Comparison of ENCODE assay signal across 10 mouse cellular contexts in genomic region chr4:64076349-64077025, GRCm38 (mm10). TPM values are rescaled to one million over a fixed set of nuclear protein-coding genes. Genes with fewer than 3 reads are reported as not detected.
DNase-seq lines count a peak whose midpoint lies in the region; ATAC-seq and TF ChIP-seq lines count a peak whose summit lies in the region.
"Had no signal": no experiment of that assay in that cellular context is flagged by ENCODE, and none has a peak within 500 bp of the region (broad histone marks: within the 10 kb centered on the region; RNA-seq: fewer than 3 reads in every experiment).

No protein-coding gene starts in this region.

- no peak overlapping the region for H3K27ac ChIP-seq in limb, embryonic 14.5 days (replicated peaks; ENCODE audit: low read depth, low read length)
- no peak overlapping the region for H3K27ac ChIP-seq in limb, embryonic 10.5 days
- no peak overlapping the region for H3K27ac ChIP-seq in forebrain, embryonic 16.5 days (ENCODE audit: low read length)

- 72% methylated on average over 6 of the region's 6 CpGs for WGBS in limb, embryonic 14.5 days
- 89% methylated on average over 6 of the region's 6 CpGs for WGBS in limb, embryonic 10.5 days
- 74% methylated on average over 6 of the region's 6 CpGs for WGBS in forebrain, embryonic 16.5 days

- no peak overlapping the region for H3K4me2 ChIP-seq in limb, embryonic 14.5 days (replicated peaks; ENCODE audit: low read depth, low read length, severe bottlenecking)
- no peak overlapping the region for H3K4me2 ChIP-seq in forebrain, embryonic 16.5 days (ENCODE audit: low read length)

- no peak overlapping the region for H3K9ac ChIP-seq in limb, embryonic 14.5 days (ENCODE audit: low read depth, low read length, severe bottlenecking)
- no peak overlapping the region for H3K9ac ChIP-seq in forebrain, embryonic 16.5 days (replicated peaks; ENCODE audit: low read depth, low read length)
- H3K9ac ChIP-seq: liver, postnatal 0 days had no signal

- DNase-seq in limb, embryonic 14.5 days (ENCODE audit: low spot score) = peak; percentile 54
- DNase-seq in limb, embryonic 10.5 days (ENCODE audit: low spot score) = no peak
- DNase-seq in brain, embryonic 14.5 days (ENCODE audit: low read depth) = peak; percentile 10
- peak; percentile 16 for DNase-seq in gastrocnemius, postnatal 10 days
- DNase-seq in lung, postnatal 14 days = peak; percentile 10
- DNase-seq in frontal cortex, postnatal 10 days (ENCODE audit: low spot score in 2 of 2) = no peak
- DNase-seq: liver, postnatal 0 days; thymus, postnatal 36 days had no signal

- no peak overlapping the region for H3K4me3 ChIP-seq in limb, embryonic 14.5 days (replicated peaks; ENCODE audit: low read length)
- H3K4me3 ChIP-seq in limb, embryonic 10.5 days = no peak overlapping the region
- H3K4me3 ChIP-seq in forebrain, embryonic 16.5 days (replicated peaks; ENCODE audit: low read length) = no peak overlapping the region

- H3K9me3 ChIP-seq in limb, embryonic 14.5 days (ENCODE audit: control insufficient read depth, low read length) = no peaks in the 10 kb centered on the region
- H3K9me3 ChIP-seq in limb, embryonic 10.5 days (replicated peaks) = no peaks in the 10 kb centered on the region
- no peaks in the 10 kb centered on the region for H3K9me3 ChIP-seq in forebrain, embryonic 16.5 days (ENCODE audit: control insufficient read depth, low read length)

- ATAC-seq in limb, embryonic 14.5 days (ENCODE audit: low FRiP score, low read depth) = no peak
- no peak for ATAC-seq in forebrain, embryonic 16.5 days
- ATAC-seq: hindbrain, embryonic 16.5 days; liver, postnatal 0 days had no signal

- no peaks in the 10 kb centered on the region for H3K36me3 ChIP-seq in limb, embryonic 14.5 days (ENCODE audit: control insufficient read depth, insufficient read depth, low read length)
- H3K36me3 ChIP-seq in limb, embryonic 10.5 days = no peaks in the 10 kb centered on the region
- no peaks in the 10 kb centered on the region for H3K36me3 ChIP-seq in forebrain, embryonic 16.5 days (ENCODE audit: control insufficient read depth, insufficient read depth)

- no peaks in the 10 kb centered on the region for H3K27me3 ChIP-seq in limb, embryonic 14.5 days (ENCODE audit: control insufficient read depth, insufficient read depth, low read length)
- H3K27me3 ChIP-seq in limb, embryonic 10.5 days (ENCODE audit: low read depth, poor library complexity, severe bottlenecking) = no peaks in the 10 kb centered on the region
- no peaks in the 10 kb centered on the region for H3K27me3 ChIP-seq in forebrain, embryonic 16.5 days (replicated peaks; ENCODE audit: control insufficient read depth, insufficient read depth, low read length)

- no peaks in the 10 kb centered on the region for H3K4me1 ChIP-seq in limb, embryonic 14.5 days (ENCODE audit: control insufficient read depth, insufficient read depth, low read length)
- no peaks in the 10 kb centered on the region for H3K4me1 ChIP-seq in limb, embryonic 10.5 days
- no peaks in the 10 kb centered on the region for H3K4me1 ChIP-seq in forebrain, embryonic 16.5 days (replicated peaks; ENCODE audit: control insufficient read depth, insufficient read depth, low read length)

- TF ChIP-seq POLR2A in limb, embryonic 14.5 days (IDR thresholded peaks at IDR 0.05; ENCODE audit: borderline replicate concordance, extremely low read depth, insufficient read depth, insufficient read length) = no peak
- TF ChIP-seq POLR2A in brain, embryonic 14.5 days (IDR thresholded peaks at IDR 0.05; ENCODE audit: borderline replicate concordance, extremely low read depth, insufficient read depth, insufficient read length, poor library complexity, severe bottlenecking) = no peak

- TF ChIP-seq CTCF in brain, embryonic 14.5 days (IDR thresholded peaks at IDR 0.05; ENCODE audit: borderline replicate concordance, extremely low read depth, insufficient read depth, insufficient read length) = no peak

RNA-seq across cellular contexts. Expression of gene Tnc, which starts 29.7 kb away (rescaled TPM):
- polyA plus RNA-seq in limb, embryonic 14.5 days (2012; rRNA removed) = 73.8 and 78.9 TPM in 2 replicates
- 58.2 and 65.1 TPM in 2 replicates for polyA plus RNA-seq in limb, embryonic 14.5 days (2014; fragmentation: Nextera tagmentation; extraction: Ambion mirVana)
- polyA plus RNA-seq in limb, embryonic 10.5 days (2016; fragmentation: Nextera tagmentation; extraction: Ambion mirVana) = 5.0 and 10.2 TPM in 2 replicates
- polyA plus RNA-seq in brain, embryonic 14.5 days (2012; rRNA removed) = 36.9 and 77.4 TPM in 2 replicates
- total RNA-seq in gastrocnemius, postnatal 10 days (2021) = 10 to 100 TPM; 25.7 to 52.9 TPM
- 44.1 and 67.1 TPM in 2 replicates for polyA plus RNA-seq in forebrain, embryonic 16.5 days (2015; fragmentation: Nextera tagmentation; extraction: Ambion mirVana)

Comparison
In these comparisons a context has a peak if more than half of its experiments do, and no peak if none do; other contexts are left out.
1. DNase-seq: peak in limb, embryonic 14.5 days (single experiment), brain, embryonic 14.5 days (single experiment), gastrocnemius, postnatal 10 days (single experiment) and lung, postnatal 14 days (single experiment); none in limb, embryonic 10.5 days (single experiment) and frontal cortex, postnatal 10 days (0 of 2).